Mouse (Mus musculus) G1E-ER4 (cell line): ENCODE data around the gene Gm26602. TPM values are rescaled to one million over a fixed set of nuclear protein-coding genes. Genes with fewer than 3 reads are reported as not detected.

Experiments
- GATA1 ChIP-seq: IDR thresholded peaks from one replicate; pipeline ENCODE4 v1.8.0; 2012; ENCODE audit warnings: low read length, inconsistent platforms
- polyA plus RNA-seq: library from polyadenylated mRNA; stranded (reverse); fragments of >175 nt; gene quantifications from 2 replicates; pipeline ENCODE4 v1.2.3, GENCODE M21; 2012

Gene Gm26602
- polyA plus RNA-seq, 1 experiment, result not detected

- no peak for TF ChIP-seq GATA1
Observed at GRCm38 (mm10) chr10:79908167-79909091, 2.2 kb upstream of the Gm26602 start, which contains the start of gene Med16. TSS of gene Med16 (minus strand) at chr10:79908923.

- TF ChIP-seq GATA1, result no peak
Observed at GRCm38 (mm10) chr10:79909092-79909922, 1.3 kb upstream of the Gm26602 start.

GRCm38 (mm10) chr10:79912412-79912811 lies 1.8 kb downstream of the Gm26602 start:
- no peak for TF ChIP-seq GATA1

- TF ChIP-seq GATA1, result no peak
Observed at GRCm38 (mm10) chr10:79914131-79914947, 3.7 kb downstream of the Gm26602 start.

GRCm38 (mm10) chr10:79914948-79915596 lies 4.4 kb downstream of the Gm26602 start:
- no peak for TF ChIP-seq GATA1

GRCm38 (mm10) chr10:79916081-79916480 lies 5.4 kb downstream of the Gm26602 start:
- no peak for TF ChIP-seq GATA1

- no peak for TF ChIP-seq GATA1
Observed at GRCm38 (mm10) chr10:79916808-79917531, 6.3 kb downstream of the Gm26602 start, which contains the start of gene Kiss1r. TSS of gene Kiss1r (plus strand) at chr10:79916971.

GRCm38 (mm10) chr10:79917532-79918100 lies 7.0 kb downstream of the Gm26602 start:
- no peak for TF ChIP-seq GATA1

GRCm38 (mm10) chr10:79918231-79919078 lies 7.8 kb downstream of the Gm26602 start:
- TF ChIP-seq GATA1, result no peak

- no peak for TF ChIP-seq GATA1
Observed at GRCm38 (mm10) chr10:79919251-79919849, 8.7 kb downstream of the Gm26602 start.

GRCm38 (mm10) chr10:79920056-79920890 lies 9.6 kb downstream of the Gm26602 start:
- no peak for TF ChIP-seq GATA1
